8 mouse cellular contexts compared by ENCODE assay signal in the genomic region with DNA sequence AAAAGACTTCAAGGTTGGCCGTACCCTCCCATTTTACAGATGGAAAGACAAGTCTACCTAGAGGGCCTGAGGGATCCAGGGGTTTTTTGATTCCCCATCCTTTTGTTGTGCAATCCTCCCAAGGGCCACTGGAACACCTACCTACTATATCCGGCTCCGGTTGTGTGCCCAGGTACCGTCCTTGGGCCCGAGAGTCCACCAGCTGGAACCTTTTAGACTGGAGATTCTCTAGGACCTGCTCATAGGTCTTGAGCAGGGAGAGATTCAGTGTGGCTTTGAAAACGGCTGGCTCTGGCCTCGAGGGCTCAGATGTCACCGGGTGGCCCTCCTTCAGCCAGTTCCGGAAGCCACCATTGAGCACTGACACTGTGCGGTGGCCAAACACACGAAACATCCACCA. TPM values are rescaled to one million over a fixed set of nuclear protein-coding genes. Genes with fewer than 3 reads are reported as not detected.
DNase-seq lines count a peak whose midpoint lies in the region; ATAC-seq and TF ChIP-seq lines count a peak whose summit lies in the region.

No protein-coding gene starts in this region.

- peaks cover 22% of the 10 kb centered on the region for H3K27me3 ChIP-seq in heart, embryonic 15.5 days
- H3K27me3 ChIP-seq in MEL (ENCODE audit: control insufficient read depth in 1 of 2, insufficient read depth in 2 of 2, low read length in 2 of 2): no peaks in the 10 kb centered on the region
- peaks cover 13% of the 10 kb centered on the region for H3K27me3 ChIP-seq in heart, postnatal 0 days (ENCODE audit: control insufficient read depth, insufficient read depth, low read length)
- H3K27me3 ChIP-seq in midbrain, embryonic 10.5 days (ENCODE audit: low read depth, poor library complexity, severe bottlenecking): peaks cover 39% of the 10 kb centered on the region

- DNase-seq in heart, postnatal 4 days: no peak
- DNase-seq in MEL (ENCODE audit: low read depth, low spot score): peak; percentile 10
- no peak for DNase-seq in heart, postnatal 0 days (ENCODE audit: low spot score)
- DNase-seq in midbrain, embryonic 10.5 days (ENCODE audit: low spot score): no peak
- DNase-seq in frontal cortex, adult 2 months (ENCODE audit: extremely low spot score in 1 of 2, low spot score in 1 of 2): no peak
- DNase-seq in urinary bladder, postnatal 4 days (ENCODE audit: low spot score in 2 of 2): no peak

- peaks cover 9% of the 10 kb centered on the region; the same call in 1 of the 2 replicates for H3K79me2 ChIP-seq in MEL (ENCODE audit: control insufficient read depth, insufficient read depth, low read length, poor library complexity)

- peak overlapping the region; percentile 86 for H3K4me2 ChIP-seq in heart, embryonic 15.5 days
- H3K4me2 ChIP-seq in heart, postnatal 0 days (ENCODE audit: low read depth, low read length): peak overlapping the region; percentile 95

- no peak for ATAC-seq in heart, embryonic 15.5 days (replicated peaks; ENCODE audit: insufficient number of reproducible peaks, insufficient read depth, low FRiP score, low read depth)
- ATAC-seq in heart, postnatal 0 days (ENCODE audit: insufficient read depth, low read depth): no peak
- ATAC-seq in cerebellum, adult (ENCODE audit: insufficient number of reproducible peaks, low FRiP score, low TSS enrichment): no peak

- 53% methylated on average over 11 of the region's 11 CpGs for WGBS in heart, embryonic 15.5 days
- 52% methylated on average over 11 of the region's 11 CpGs for WGBS in heart, postnatal 0 days
- 57% methylated on average over 11 of the region's 11 CpGs for WGBS in midbrain, embryonic 10.5 days

- H3K4me1 ChIP-seq in heart, embryonic 15.5 days (replicated peaks): peaks cover 66% of the 10 kb centered on the region
- H3K4me1 ChIP-seq in MEL (ENCODE audit: control insufficient read depth in 1 of 2, insufficient read depth in 2 of 2, low read length in 2 of 2): peaks cover 12 to 36% of the 10 kb centered on the region in 2 experiments
- peaks cover 46% of the 10 kb centered on the region for H3K4me1 ChIP-seq in heart, postnatal 0 days (ENCODE audit: control insufficient read depth, insufficient read depth)
- peaks cover 71% of the 10 kb centered on the region for H3K4me1 ChIP-seq in midbrain, embryonic 10.5 days

- H3K9ac ChIP-seq in heart, embryonic 15.5 days: peak overlapping the region; percentile 75
- H3K9ac ChIP-seq in MEL (ENCODE audit: control insufficient read depth, low read depth, low read length, poor library complexity, severe bottlenecking): peak overlapping the region; percentile 96
- H3K9ac ChIP-seq in heart, postnatal 0 days (replicated peaks; ENCODE audit: low read depth, low read length): no peak overlapping the region

- TF ChIP-seq RAD21 in MEL (IDR thresholded peaks at IDR 0.05; ENCODE audit: low read depth, low read length): no peak

- TF ChIP-seq EP300 in MEL (IDR thresholded peaks at IDR 0.05; ENCODE audit: low read depth in 1 of 2, low read length in 2 of 2): no peak
- no peak for TF ChIP-seq EP300 in heart, postnatal 0 days (IDR thresholded peaks at IDR 0.05; ENCODE audit: low read depth)

- TF ChIP-seq CTCF in MEL (IDR thresholded peaks at IDR 0.05 in 2 of 3, conservative IDR thresholded peaks at IDR 0.05 in 1 of 3; ENCODE audit: control insufficient read depth in 1 of 3, insufficient read depth in 1 of 3, low read depth in 2 of 3, low read length in 3 of 3, poor library complexity in 1 of 3, severe bottlenecking in 1 of 3): no peak
- no peak for TF ChIP-seq CTCF in heart, postnatal 0 days (IDR thresholded peaks at IDR 0.05; ENCODE audit: low read depth)

- H3K36me3 ChIP-seq in heart, embryonic 15.5 days: no peaks in the 10 kb centered on the region
- H3K36me3 ChIP-seq in MEL (ENCODE audit: control insufficient read depth in 1 of 2, insufficient read depth in 2 of 2, low read length in 2 of 2): peaks cover 0 to 22% of the 10 kb centered on the region in 2 experiments; a peak in 2 of 4 replicates
- H3K36me3 ChIP-seq in heart, postnatal 0 days (replicated peaks; ENCODE audit: control insufficient read depth, insufficient read depth, low read length): no peaks in the 10 kb centered on the region
- no peaks in the 10 kb centered on the region for H3K36me3 ChIP-seq in midbrain, embryonic 10.5 days

- peak overlapping the region; percentile 73 for H3K4me3 ChIP-seq in heart, embryonic 15.5 days
- peak overlapping the region; percentile 93 to 96 for H3K4me3 ChIP-seq in MEL (ENCODE audit: control insufficient read depth in 1 of 2, insufficient read depth in 1 of 2, low read depth in 2 of 2, low read length in 2 of 2)
- peak overlapping the region; percentile 78 for H3K4me3 ChIP-seq in heart, postnatal 0 days (ENCODE audit: low read depth, low read length)
- H3K4me3 ChIP-seq in midbrain, embryonic 10.5 days: peak overlapping the region; percentile 78

- peak overlapping the region; percentile 96; the same call in 1 of the 2 replicates for H3K27ac ChIP-seq in heart, embryonic 15.5 days
- peak overlapping the region; percentile 6; the same call in 1 of the 2 replicates for H3K27ac ChIP-seq in MEL (ENCODE audit: control insufficient read depth, low read depth, low read length)
- H3K27ac ChIP-seq in heart, postnatal 0 days (ENCODE audit: low read depth): peak overlapping the region; percentile 98
- peak overlapping the region; percentile 95 for H3K27ac ChIP-seq in midbrain, embryonic 10.5 days (replicated peaks)

- H3K9me3 ChIP-seq in heart, embryonic 15.5 days (replicated peaks): no peaks in the 10 kb centered on the region
- no peaks in the 10 kb centered on the region for H3K9me3 ChIP-seq in MEL (replicated peaks; ENCODE audit: insufficient read depth, low read length)
- H3K9me3 ChIP-seq in heart, postnatal 0 days (replicated peaks; ENCODE audit: control insufficient read depth, low read length): no peaks in the 10 kb centered on the region
- H3K9me3 ChIP-seq in midbrain, embryonic 10.5 days (replicated peaks): no peaks in the 10 kb centered on the region

- TF ChIP-seq POLR2A in MEL (IDR thresholded peaks at IDR 0.05; ENCODE audit: control insufficient read depth in 1 of 2, insufficient read depth in 1 of 2, low read depth in 1 of 2, low read length in 2 of 2, poor library complexity in 1 of 2): no peak

TF ChIP-seq in MEL, 35 proteins besides CTCF, POLR2A, EP300 and RAD21 (continues in another document):
- TF ChIP-seq MEF2A (IDR thresholded peaks at IDR 0.05; ENCODE audit: extremely low read depth, insufficient replicate concordance, low read depth, low read length, poor library complexity, severe bottlenecking): no peak
- TF ChIP-seq ELF1 (IDR thresholded peaks at IDR 0.05; ENCODE audit: low read depth, low read length): no peak
- TF ChIP-seq CHD1 (IDR thresholded peaks at IDR 0.05; ENCODE audit: low read depth, low read length): no peak
- no peak for TF ChIP-seq MYC (IDR thresholded peaks at IDR 0.05; ENCODE audit: low read depth, low read length)
- TF ChIP-seq GATA1 (IDR thresholded peaks at IDR 0.05; ENCODE audit: low read depth, low read length): no peak

RNA-seq across cellular contexts. Expression of a gene that starts 0.6 kb away (rescaled TPM):
- 22.6 and 38.7 TPM in 2 replicates for polyA plus RNA-seq in heart, embryonic 15.5 days (2015; fragmentation: Nextera tagmentation; extraction: Ambion mirVana)
- total RNA-seq in heart, postnatal 4 days (2021): 10 to 100 TPM; 16.9 to 20.1 TPM
- 34.8 and 36.3 TPM in 2 replicates for total RNA-seq in MEL (2012; rRNA removed)
- polyA plus RNA-seq in MEL (2012; ENCODE audit: insufficient read depth in 1 of 2, insufficient read length in 2 of 2, low read depth in 1 of 2, low replicate concordance in 2 of 2, missing spikeins in 1 of 2): 10 to 100 TPM in 1 of 2 experiments, not detected in 1; 29.5 TPM
- total RNA-seq in heart, postnatal 0 days (2014; rRNA removed; ENCODE audit: low replicate concordance): 42.4 and 50.9 TPM in 2 replicates
- polyA plus RNA-seq in heart, postnatal 0 days (2015; fragmentation: Nextera tagmentation; extraction: Ambion mirVana): 21.9 and 22.0 TPM in 2 replicates
- 8.1 and 9.8 TPM in 2 replicates for polyA plus RNA-seq in midbrain, embryonic 10.5 days (2016; fragmentation: Nextera tagmentation; extraction: Ambion mirVana)
- polyA plus RNA-seq in frontal cortex, adult 2 months (2012; rRNA removed): 69.7 and 75.1 TPM in 2 replicates

RNA-seq across cellular contexts. Expression of a gene that starts 1.1 kb away (rescaled TPM):
- 1.3 and 1.5 TPM in 2 replicates for polyA plus RNA-seq in heart, embryonic 15.5 days (2015; fragmentation: Nextera tagmentation; extraction: Ambion mirVana)
- 10 to 100 TPM; 21.9 to 24.9 TPM for total RNA-seq in heart, postnatal 4 days (2021)
- total RNA-seq in MEL (2012; rRNA removed): 38.6 and 38.7 TPM in 2 replicates
- 10 to 100 TPM in 1 of 2 experiments, not detected in 1; 86.7 TPM for polyA plus RNA-seq in MEL (2012; ENCODE audit: insufficient read depth in 1 of 2, insufficient read length in 2 of 2, low read depth in 1 of 2, low replicate concordance in 2 of 2, missing spikeins in 1 of 2)
- 40.0 and 52.2 TPM in 2 replicates for total RNA-seq in heart, postnatal 0 days (2014; rRNA removed; ENCODE audit: low replicate concordance)
- 1.1 and 1.2 TPM in 2 replicates for polyA plus RNA-seq in heart, postnatal 0 days (2015; fragmentation: Nextera tagmentation; extraction: Ambion mirVana)
- polyA plus RNA-seq in midbrain, embryonic 10.5 days (2016; fragmentation: Nextera tagmentation; extraction: Ambion mirVana): 0.61 and 1.6 TPM in 2 replicates
- polyA plus RNA-seq in frontal cortex, adult 2 months (2012; rRNA removed): 58.0 and 66.0 TPM in 2 replicates

RNA-seq across cellular contexts. Expression of a gene that starts 9.4 kb away (rescaled TPM):
- polyA plus RNA-seq in heart, embryonic 15.5 days (2015; fragmentation: Nextera tagmentation; extraction: Ambion mirVana): not detected in 2 replicates
- not detected for total RNA-seq in heart, postnatal 4 days (2021)
- total RNA-seq in MEL (2012; rRNA removed): 4.1 and 4.7 TPM in 2 replicates
- polyA plus RNA-seq in MEL (2012; ENCODE audit: insufficient read depth in 1 of 2, insufficient read length in 2 of 2, low read depth in 1 of 2, low replicate concordance in 2 of 2, missing spikeins in 1 of 2): 1 to 10 TPM in 1 of 2 experiments, not detected in 1; 4.3 TPM
- total RNA-seq in heart, postnatal 0 days (2014; rRNA removed; ENCODE audit: low replicate concordance): not detected in 2 replicates
- polyA plus RNA-seq in heart, postnatal 0 days (2015; fragmentation: Nextera tagmentation; extraction: Ambion mirVana): not detected in 2 replicates
- polyA plus RNA-seq in midbrain, embryonic 10.5 days (2016; fragmentation: Nextera tagmentation; extraction: Ambion mirVana): not detected in 2 replicates
- polyA plus RNA-seq in frontal cortex, adult 2 months (2012; rRNA removed): 0.12 TPM in 1 of 2 replicates, not detected in the other

RNA-seq across cellular contexts. Expression of a gene that starts 23.3 kb away (rescaled TPM):
- polyA plus RNA-seq in heart, embryonic 15.5 days (2015; fragmentation: Nextera tagmentation; extraction: Ambion mirVana): 19.1 and 28.5 TPM in 2 replicates
- total RNA-seq in heart, postnatal 4 days (2021): 10 to 100 TPM; 72.0 to 74.8 TPM
- not detected in 2 replicates for total RNA-seq in MEL (2012; rRNA removed)
- not detected for polyA plus RNA-seq in MEL (2012; ENCODE audit: insufficient read depth in 1 of 2, insufficient read length in 2 of 2, low read depth in 1 of 2, low replicate concordance in 2 of 2, missing spikeins in 1 of 2)
- 38.4 and 49.8 TPM in 2 replicates for total RNA-seq in heart, postnatal 0 days (2014; rRNA removed; ENCODE audit: low replicate concordance)
- polyA plus RNA-seq in heart, postnatal 0 days (2015; fragmentation: Nextera tagmentation; extraction: Ambion mirVana): 15.7 and 17.8 TPM in 2 replicates
- 64.0 and 68.3 TPM in 2 replicates for polyA plus RNA-seq in midbrain, embryonic 10.5 days (2016; fragmentation: Nextera tagmentation; extraction: Ambion mirVana)
- polyA plus RNA-seq in frontal cortex, adult 2 months (2012; rRNA removed): 380 and 463 TPM in 2 replicates

Comparison
In these comparisons a context has a peak if more than half of its experiments do, and no peak if none do; other contexts are left out.
1. H3K27ac ChIP-seq: peak in every context shown above with its lines; median percentile 98 in heart, postnatal 0 days; 96 in heart, embryonic 15.5 days; 95 in midbrain, embryonic 10.5 days; 6 in MEL.
2. RNA of a gene that starts 1.1 kb away (polyA plus RNA-seq): 86.7 TPM in MEL and 58.0 to 66.0 TPM in frontal cortex, adult 2 months; 0.61 to 1.6 TPM in midbrain, embryonic 10.5 days, 1.3 to 1.5 TPM in heart, embryonic 15.5 days and 1.1 to 1.2 TPM in heart, postnatal 0 days; every median in the first group is over 10 times any median in the second.
3. Peak in every context shown above with its lines, with median percentiles within 50 percentile points of each other: H3K4me3 ChIP-seq.